Mouse (Mus musculus): ENCODE results near the gene Thap8.

The Thap8 gene

DNA sequence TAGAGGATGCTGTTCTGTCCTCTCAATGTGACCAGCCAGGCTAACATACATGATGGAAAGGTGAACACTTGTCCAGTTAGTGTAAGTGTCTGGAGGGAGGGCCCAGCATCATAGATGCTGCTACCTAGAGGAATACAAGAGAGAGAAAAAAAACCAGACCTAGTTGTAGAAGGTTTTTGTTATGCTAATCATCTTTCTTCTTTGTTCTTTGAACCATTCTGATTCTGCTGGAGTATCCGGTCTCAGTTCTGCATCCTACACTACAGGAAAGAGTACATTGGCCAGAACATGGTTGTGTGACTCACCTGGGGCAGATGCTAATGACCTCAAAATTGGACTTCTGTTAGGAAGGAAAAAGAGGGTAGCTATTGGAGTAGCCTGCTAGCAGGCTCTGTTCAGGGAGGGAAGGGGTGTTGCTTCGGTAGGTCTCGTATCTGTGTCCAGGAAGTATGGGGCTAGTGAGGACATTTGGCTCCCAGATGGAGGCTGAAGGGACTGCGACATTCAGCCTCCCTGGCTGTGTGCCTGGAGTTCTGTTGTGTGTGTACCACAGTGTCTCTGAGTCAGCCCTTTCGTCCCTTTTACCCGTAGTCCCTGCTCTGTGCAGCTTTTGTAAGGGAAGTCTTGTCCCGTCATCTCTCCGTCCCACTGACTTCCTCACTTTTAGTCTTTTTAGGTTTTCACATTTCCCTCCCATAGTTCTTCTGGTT, 7.0 kb downstream of the Thap8 start:
- no peak for DNase-seq (ENCODE audit: low read depth)

DNA sequence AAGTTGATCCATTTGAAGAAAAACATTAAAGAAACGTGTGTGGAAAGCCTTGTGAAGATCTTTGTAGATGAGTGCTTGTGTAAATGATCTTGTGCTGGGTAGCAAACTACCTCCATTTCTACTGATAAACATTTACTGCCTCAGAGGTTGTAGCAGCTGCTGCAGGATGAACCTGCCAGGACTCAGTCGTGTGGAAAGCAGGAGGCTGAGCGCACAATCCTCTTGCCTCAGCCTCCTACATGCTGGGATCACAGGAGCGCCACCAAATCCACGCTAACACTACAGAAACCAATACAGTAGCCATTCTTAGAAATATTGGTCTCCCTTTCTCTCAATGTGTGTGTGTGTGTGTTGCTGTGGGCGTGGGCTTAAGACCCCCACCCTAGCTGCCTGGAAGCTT, 8.2 kb downstream of the Thap8 start:
- no peak for DNase-seq (ENCODE audit: low read depth)

DNA sequence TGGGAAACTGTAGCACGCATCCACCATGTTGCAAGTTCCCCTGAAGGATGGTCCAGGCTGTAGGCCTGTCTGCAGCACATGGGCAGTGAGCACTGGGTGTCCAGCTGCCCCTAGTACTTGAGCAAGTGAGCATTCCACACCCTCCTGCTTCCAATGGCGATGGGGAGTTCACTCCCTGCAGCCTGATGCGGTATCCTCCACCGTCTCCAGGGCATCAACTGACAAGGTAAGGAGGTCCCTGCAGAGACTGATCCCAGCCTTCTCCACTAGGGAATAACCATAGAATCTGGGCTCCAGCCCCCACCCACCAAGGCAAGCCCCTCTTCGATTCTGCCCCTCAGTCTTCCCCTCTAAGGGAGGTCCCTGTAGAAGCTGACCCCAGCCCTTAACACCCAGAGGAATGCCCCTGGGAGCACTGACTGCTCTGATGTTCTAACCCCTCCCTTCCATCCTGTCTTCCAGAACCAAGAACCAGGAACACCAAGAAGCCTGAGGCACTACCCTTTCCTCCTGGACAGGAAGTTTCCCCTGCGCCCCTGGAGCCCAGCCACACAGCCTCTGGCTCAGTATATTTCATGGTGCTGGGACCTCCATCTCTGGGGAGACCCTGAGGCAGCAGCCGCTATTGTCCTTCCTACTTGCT, 9.3 kb downstream of the Thap8 start:
- DNase-seq (ENCODE audit: low read depth): no peak

DNA sequence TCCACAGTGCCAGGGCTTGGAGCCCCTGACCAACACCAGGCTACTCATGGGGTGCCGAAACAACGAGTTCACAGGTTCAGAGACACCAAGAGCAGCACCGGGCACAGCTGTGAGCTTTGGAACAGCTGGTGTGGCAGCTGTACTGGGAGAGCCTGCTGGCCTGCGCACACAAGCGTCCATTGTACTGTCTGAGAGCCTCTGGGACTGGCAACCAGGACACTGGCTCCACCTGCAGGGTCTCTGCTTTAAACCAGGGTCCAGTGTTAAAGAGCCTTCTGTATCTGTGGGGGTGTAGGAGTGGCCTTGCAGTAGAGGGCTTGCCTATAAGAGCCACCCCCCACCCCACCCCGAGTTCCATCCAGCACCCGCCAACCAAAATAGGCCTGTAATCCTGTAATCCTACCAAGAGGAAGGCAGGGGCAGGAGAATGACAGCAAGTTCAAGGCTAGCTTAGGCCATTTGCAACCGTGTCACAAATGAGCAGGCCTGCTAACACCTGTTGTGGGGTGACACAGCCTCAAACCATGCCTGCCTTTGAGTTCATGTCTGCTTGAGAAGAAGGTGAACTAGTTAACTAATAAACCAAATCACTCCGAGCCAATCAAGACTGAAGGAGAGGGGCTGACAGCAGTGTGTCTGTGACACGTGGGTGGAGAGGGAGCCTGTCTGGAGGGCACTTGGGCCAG, 10.0 kb downstream of the Thap8 start:
- no peak for DNase-seq (ENCODE audit: low read depth)

DNA sequence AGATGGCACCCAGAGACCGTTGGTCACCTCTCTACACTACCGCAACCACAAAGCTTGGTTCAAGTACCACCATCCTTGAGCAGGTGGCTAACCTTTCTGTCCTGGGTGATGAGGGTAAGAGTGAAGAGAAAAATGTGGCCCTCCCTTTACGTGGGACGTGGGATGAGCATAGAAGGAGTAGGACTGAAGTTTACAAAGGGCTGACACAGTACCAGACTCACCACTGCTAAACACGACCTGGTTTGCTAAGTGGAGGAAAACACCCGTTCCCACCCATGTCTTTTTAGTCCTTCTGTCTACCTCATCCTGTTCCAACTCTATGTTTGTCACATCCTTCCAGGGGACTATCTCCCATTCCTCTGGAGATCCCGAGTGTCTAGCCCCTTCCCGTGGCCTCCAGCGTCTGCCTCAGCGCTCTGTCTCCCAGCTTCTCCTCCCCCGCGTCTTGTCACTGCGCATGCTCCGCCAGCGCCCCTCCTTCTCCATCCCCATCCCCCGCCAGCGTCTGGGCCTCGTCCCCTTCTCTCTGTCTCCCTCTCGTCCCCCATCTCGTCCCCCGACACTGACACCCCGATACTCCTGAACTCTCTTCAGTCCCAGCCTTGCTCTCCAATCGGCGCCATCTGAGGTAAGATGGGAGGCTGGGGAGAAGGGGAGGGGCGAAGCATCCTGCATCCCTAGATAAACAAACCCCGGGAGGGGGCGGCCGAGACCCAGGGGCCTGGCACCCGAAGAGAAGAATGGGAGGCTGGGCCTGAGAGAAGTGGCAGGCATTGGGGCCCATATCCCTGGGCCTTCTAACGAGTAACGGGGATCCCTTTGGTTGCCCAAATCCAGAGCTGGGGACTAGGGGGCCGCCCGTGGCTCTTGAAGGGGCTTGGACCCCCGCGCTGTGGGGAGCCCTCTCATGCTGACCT, 11.6 kb downstream of the Thap8 start, which contains the start of gene Clip3:
TSS of gene Clip3 (plus strand) at position 514 of the 917 bp plus-strand sequence.
- DNase-seq (ENCODE audit: low read depth): peak; percentile 49

DNA sequence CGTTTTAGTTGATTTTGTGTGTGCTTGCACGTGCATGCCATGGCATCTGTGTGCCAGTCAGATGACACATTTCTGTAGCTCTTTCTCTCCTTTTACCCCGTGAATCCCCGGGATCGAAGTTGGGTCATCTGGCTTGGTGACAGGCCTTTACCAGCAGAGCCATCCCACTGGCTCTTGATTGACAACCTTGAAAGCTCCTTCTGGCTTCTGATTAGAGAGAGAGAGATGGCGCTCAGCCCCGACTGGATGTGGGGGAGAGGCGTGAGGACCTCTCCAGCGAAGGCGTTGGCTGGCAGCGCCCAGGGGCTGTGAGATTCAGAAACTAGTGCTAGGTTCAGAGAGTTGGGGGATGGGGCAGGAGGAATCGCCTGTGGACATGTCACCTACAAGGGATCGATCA, 13.9 kb downstream of the Thap8 start:
- no peak for DNase-seq (ENCODE audit: low read depth)

DNA sequence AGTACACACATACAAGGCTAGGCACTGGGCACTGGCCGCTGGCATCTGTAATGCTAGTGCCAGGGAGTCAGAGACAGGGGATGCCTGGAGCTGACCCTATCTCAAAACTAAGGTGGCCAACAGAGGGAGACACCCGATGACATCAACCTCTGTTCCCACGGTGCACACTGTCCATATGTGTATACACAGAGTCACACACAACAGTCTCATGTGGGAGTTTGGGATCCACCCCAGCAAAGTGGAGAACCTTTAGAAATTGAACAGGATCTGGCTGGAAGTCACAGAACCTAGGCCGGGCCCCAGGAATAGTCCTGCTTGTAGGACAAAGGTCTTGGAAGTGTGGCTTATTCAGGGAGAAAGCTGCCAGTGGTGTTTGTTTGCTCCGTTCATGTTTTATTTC, 14.4 kb downstream of the Thap8 start:
- DNase-seq (ENCODE audit: low read depth): no peak

DNA sequence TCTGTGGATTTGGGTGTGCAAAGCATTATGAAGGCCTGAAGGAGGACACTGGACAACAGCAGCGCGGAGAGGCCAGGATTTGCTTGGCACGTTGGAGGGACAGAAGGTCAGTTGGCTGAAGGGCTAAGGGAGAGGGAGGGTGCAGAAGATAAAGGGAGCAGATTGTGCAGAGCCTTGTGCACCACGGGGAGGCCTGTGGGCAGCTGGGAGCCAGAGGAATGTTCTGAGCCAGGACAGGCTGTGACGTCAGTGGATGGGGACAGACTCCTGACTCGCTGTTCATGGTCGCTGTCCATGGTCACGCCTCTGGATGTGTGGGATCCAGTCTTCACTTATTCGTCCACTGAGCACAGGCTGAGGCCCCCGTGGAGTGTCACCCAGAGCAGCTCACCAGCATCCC, 15.2 kb downstream of the Thap8 start:
- no peak for DNase-seq (ENCODE audit: low read depth)

DNA sequence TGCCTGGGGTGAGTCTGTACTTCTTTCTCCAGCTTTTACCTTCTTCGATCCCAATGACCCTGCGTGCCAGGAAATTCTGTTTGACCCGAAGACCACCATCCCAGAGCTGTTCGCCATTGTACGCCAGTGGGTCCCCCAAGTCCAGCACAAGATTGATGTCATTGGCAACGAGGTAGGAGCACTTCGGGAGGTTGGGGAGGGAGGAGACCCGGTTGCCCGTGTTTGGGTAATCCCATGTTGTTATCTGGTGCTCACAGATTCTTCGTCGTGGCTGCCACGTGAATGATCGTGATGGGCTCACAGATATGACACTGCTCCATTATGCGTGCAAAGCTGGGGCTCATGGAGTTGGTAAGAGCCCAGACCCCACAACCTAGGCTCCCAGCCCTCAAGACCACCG, 16.9 kb downstream of the Thap8 start:
- DNase-seq (ENCODE audit: low read depth): no peak

DNA sequence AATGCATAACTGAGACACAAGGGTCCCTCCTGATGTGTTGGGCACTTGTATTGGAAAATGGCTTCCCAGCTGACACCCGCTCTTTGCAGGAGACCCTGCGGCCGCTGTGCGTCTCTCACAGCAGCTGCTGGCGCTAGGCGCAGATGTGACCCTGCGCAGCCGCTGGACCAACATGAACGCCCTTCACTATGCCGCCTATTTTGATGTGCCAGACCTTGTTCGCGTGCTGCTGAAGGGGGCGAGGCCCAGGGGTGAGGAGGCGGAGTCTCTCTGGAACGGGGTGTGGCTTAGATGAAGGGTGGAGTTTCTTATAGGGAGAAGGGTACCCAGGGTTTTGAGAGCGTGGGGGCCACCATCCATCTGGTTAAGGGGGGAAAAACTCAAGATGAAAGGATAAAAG, 17.4 kb downstream of the Thap8 start:
- no peak for DNase-seq (ENCODE audit: low read depth)

DNA sequence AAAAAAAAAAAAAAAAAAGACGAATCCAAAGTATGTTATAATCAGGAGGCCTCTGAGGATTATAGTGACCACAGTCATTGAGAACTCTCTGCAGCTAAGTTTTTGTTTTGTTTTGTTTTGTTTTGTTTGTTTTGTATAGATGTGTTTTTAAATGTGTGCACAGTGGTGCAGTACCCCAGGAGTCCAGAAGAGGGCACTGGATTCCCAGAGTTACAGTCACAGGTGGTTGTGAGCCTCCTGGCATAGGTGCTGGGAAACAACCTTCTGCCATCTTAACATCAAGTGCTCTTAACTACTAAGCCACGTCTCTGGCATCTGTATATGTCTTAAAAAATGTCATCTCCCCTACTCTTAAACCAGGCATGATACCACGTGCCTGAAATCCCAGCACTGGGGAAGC, 21.0 kb downstream of the Thap8 start:
- peak; percentile 82 for DNase-seq (ENCODE audit: low read depth)

DNA sequence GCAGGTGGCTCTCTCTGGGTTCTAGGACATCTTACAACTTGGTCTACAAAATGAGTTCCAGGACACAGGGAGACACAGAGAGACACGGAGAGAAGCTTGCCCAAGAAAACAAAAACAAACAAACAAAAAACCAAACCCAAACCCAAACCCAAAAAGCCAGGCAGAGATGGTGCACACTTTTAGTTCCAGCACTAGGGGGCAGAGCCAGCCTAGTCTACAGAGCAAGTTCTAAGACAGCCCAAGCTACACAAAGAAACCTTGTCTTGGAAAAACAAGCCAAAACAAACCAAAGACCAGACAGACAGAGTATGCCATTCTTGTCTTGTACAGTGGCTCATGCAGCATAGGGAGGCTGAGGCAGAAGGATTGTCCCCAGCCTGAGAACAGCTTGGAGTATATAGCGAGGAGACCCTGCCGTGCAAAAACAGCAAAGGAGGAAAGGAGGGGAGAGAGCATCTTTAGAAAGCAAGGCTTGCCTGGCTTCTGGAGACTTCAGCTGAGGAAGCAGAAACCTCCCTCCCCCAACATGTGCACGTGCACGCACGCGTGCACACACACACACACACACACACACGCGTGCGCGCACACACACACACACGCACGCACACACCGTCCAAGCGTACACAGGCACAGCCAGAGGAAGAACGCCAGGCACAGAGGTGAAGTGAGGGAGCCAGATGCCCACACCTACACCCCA, 26.3 kb downstream of the Thap8 start:
- DNase-seq (ENCODE audit: low read depth): peak; percentile 75

DNA sequence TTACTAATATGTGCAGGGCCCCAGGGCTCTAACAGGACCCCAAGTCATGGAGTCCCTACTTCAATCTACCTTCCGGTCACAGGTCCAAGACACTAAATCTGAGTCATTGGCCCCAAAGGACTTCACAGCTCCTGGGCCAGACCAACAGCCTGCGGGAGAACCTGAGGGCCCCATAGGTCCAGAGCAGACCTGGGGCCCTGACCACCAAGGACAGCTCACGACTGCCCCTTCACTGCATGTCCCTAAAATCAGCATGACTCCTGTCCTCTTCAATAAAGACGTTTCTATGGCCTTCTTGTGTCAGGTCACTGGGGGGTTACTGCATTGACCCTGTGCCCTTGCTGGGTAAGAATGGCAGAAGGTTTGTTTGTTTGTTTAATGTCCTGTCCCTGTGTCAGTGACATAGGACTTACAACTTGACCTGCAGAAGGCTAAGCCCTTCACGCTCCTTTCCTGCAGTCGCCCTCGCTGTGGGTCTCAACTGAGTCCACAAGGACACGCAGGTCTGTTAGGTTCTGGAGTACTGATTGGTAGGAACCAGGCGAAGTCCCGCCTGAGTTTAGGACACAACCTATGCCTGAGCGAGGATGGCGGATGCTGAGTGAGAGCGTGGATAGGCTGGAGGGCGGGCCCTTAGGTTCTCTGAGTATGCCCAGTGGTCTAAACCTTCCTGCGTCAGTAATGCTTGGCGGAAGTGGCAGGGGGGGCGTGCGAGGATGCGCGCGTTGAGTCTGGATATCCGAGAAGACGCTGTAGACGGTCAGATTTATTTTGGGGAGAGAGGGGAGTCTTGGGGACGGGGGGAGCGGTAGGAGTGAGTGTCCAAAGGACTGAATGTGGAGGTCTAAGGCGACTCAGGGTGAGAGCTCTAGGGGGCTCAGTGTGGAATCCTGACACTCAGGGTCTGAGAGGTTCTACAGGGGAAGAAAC, 28.4 kb downstream of the Thap8 start, which contains the start of gene Alkbh6:
TSS of gene Alkbh6 (plus strand) at position 642 of the 930 bp plus-strand sequence.
- peak; percentile 98 for DNase-seq (ENCODE audit: low read depth)

DNA sequence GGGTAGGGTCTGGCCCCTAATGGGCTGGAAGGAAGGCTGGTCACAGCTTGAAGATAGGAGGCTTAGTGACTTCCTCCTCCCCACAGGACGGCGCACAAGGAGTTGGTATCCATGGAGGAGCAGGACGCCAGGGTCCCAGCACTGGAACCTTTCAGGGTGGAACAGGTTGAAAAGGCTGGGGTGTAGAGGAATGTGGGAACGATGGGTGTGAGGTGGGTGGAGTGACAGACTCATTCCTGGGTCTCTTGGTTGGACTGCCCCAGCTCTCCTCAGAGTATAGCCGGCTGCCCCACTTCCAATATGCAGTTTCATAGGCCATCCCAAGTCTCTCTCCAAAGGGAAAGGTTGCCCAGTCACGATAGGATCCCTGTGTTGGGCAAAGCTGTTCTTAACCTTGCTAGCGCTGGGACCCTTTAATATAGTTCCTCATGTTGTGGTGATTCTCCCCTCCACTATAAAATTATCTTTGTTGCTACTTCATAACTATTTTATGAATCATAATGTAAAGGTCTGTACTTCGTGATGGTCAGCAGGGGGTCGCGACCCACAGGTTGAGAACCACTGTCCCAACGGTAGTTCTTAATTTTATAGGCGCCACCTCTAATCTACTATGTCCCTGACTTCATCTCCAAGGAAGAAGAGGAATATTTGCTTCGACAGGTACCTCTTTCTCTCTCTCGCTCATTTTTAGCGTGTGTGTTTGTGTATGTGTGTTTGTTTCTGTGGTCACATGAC, 29.7 kb downstream of the Thap8 start:
- DNase-seq (ENCODE audit: low read depth): no peak

DNA sequence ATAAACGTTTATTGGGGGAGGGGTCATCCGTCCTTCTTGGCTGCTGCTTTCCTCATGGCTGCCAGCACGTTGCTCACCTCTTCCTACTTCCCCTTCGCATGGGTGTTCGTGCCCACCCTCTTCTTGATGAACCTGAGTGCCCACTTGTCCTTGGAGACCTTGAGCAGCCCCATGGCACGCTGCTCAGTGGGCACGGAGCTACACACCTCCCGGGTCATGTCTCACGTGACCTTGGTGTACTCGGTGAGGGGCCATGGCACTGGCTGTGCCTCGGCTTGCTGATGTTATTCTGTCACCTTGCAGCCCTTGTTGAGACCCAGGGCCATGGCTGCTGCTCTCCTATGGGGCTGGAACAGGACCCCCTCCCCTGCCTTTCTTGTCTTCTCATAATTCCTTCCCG, 30.2 kb downstream of the Thap8 start:
- DNase-seq (ENCODE audit: low read depth): no peak

DNA sequence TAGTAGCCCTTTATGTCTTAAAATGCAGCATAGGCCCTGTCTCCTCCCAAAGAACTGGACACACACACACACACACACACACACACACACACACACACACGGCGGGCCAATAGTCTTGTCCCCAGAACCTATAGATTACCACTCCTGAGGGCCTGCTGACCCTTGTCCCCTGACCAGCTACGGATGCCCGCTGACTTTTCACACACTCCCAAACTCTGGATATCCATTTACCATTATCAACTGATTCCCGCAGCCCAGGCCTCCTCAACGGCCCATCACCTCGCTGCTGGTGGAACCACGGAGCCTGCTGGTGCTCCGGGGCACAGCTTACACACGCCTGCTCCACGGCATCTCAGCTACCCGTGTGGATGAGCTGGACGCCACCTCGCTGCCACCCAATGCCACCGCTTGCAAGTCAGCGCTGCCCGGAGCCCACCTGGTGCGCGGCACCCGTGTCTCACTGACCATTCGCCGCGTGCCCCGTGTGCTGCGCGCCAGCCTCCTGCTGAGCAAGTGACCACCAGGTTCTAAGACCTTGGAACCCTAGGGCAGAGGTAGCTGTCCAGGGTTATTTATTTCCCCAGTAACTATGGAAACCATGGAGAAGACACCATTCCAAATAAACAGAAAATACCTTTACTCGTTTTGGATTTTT, 33.9 kb downstream of the Thap8 start:
- no peak for DNase-seq (ENCODE audit: low read depth)

DNA sequence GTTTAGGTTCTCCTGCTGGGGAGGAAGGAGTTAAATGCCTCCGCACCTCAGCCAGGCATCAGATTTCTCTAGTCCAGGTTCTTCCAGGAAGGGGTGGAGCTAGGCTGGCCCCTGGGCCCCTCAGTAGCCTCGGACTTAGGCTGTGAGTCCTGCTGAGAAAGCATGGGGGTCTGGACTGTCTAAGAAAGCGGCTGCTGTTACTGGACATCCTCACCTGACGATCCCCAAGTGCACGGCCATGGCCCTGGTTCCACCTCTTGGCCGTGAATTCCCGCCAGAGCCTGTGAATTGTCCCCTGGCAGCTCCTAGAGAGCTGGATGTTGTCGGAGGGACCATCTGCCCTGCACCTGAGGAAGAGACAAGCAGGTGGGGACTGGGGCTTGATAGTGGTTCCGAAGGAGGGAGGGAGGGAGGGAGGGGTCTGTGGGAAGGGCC, 34.8 kb downstream of the Thap8 start, which contains the start of gene Syne4:
TSS of gene Syne4 (plus strand) at position 87 of the 435 bp plus-strand sequence.
- no peak for DNase-seq (ENCODE audit: low read depth)

DNA sequence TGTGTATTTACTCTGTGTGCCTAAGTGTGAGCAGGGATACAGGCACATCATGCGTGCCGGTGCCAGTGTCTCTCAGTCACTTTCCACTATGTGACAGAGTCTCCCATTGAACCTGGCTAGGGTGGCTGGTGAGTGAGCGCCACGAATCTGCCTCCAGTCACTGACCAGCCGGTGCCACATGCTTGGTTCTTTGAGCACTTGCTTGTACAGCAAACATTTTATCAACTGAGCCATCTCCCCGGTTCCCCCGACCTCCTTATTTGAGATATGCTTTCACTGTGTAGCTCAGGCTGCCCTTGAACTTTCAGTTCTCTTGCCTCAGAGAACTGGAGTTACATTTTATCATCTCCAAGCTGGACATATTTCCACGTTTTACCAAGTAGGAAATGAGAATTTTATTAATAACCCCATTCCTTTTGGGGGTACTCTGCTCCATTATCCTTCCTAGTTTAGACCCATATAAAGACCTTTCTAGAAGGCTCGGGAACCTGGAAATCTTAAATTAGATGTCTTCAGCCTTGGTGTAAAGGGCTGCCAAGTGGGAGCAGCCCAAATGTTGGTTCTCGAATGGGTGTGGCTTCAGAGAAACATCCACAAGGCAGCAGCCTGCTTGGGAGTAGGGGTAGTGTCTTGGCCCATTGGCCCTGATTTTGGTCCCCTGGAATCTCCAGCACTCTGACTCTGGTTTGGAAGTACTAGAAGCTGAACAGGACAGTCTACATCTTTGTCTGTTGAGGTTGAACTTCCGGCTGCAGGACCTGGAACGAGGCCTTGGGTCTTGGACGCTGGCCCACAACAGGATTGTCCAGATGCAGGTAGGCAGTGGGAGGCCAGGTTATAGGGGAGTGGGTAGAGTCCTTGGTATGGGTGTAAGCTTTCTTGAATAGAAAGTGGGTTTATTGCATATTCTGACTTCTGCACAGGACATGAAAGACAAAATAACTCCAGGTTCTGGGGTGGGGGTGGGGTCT, 36.0 kb downstream of the Thap8 start:
- DNase-seq (ENCODE audit: low read depth): no peak

All from induced T-regulatory cell, adult 2 months (primary cell).